Mouse (Mus musculus) forebrain, embryonic 16.5 days (tissue): Measurements from ENCODE around the gene Paqr9. TPM values are rescaled to one million over a fixed set of nuclear protein-coding genes. Genes with fewer than 3 reads are reported as not detected.

ENCODE experiments used
- ATAC-seq: fragments of 200-750 bp; cut with Nextera tagmentation; 2 replicates; pipeline ENCODE4 v1.8.0; 2017; ENCODE audit warnings: mild to moderate bottlenecking, moderate library complexity
- H3K27ac ChIP-seq: fragments of 300-500 bp; sonication (generic); 2 replicates; pipeline ENCODE4 v1.5.1; 2014; ENCODE audit warnings: low read length, control low read depth
- H3K27me3 ChIP-seq: fragments of 300-500 bp; sonication (generic); replicated peaks from 2 replicates; pipeline ENCODE4 v1.6.1; 2014; ENCODE audit warnings: low read length; ENCODE audit not compliant: control insufficient read depth, insufficient read depth
- H3K36me3 ChIP-seq: fragments of 300-500 bp; sonication (generic); 2 replicates; pipeline ENCODE4 v1.6.1; 2014; ENCODE audit not compliant: control insufficient read depth, insufficient read depth
- H3K4me1 ChIP-seq: fragments of 300-500 bp; sonication (generic); replicated peaks from 2 replicates; pipeline ENCODE4 v1.6.1; 2014; ENCODE audit warnings: low read length; ENCODE audit not compliant: control insufficient read depth, insufficient read depth
- H3K4me2 ChIP-seq: fragments of 300-500 bp; sonication (generic); 2 replicates; pipeline ENCODE4 v1.6.1; 2014; ENCODE audit warnings: mild to moderate bottlenecking, low read length, control low read depth
- H3K4me3 ChIP-seq: fragments of 300-500 bp; sonication (generic); replicated peaks from 2 replicates; pipeline ENCODE4 v1.5.1; 2014; ENCODE audit warnings: mild to moderate bottlenecking, low read length, control low read depth
- H3K9ac ChIP-seq: fragments of 300-500 bp; sonication (generic); replicated peaks from 2 replicates; pipeline ENCODE4 v1.6.1; 2014; ENCODE audit warnings: low read depth, low read length, control low read depth
- H3K9me3 ChIP-seq: fragments of 300-500 bp; sonication (generic); 2 replicates; pipeline ENCODE4 v1.6.1; 2016; ENCODE audit warnings: low read length; ENCODE audit not compliant: control insufficient read depth
- WGBS: fragments of 180-500 bp; shearing (Covaris S2); extraction: QIAGEN DNeasy Blood & Tissue Kit; methylation state at CpG from one replicate; pipeline ENCODE4 v1.1.7; 2014; 5-methylcytosine and 5-hydroxymethylcytosine counted together
- polyA plus RNA-seq: library from polyadenylated mRNA; unstranded; fragments of >200 nt; fragmentation: Nextera tagmentation; extraction: Ambion mirVana; gene quantifications from 2 replicates; pipeline ENCODE4 v1.2.1, GENCODE M21; 2015

Gene Paqr9
- polyA plus RNA-seq, 1 experiment from 2014 or later = 4.0 TPM

DNA sequence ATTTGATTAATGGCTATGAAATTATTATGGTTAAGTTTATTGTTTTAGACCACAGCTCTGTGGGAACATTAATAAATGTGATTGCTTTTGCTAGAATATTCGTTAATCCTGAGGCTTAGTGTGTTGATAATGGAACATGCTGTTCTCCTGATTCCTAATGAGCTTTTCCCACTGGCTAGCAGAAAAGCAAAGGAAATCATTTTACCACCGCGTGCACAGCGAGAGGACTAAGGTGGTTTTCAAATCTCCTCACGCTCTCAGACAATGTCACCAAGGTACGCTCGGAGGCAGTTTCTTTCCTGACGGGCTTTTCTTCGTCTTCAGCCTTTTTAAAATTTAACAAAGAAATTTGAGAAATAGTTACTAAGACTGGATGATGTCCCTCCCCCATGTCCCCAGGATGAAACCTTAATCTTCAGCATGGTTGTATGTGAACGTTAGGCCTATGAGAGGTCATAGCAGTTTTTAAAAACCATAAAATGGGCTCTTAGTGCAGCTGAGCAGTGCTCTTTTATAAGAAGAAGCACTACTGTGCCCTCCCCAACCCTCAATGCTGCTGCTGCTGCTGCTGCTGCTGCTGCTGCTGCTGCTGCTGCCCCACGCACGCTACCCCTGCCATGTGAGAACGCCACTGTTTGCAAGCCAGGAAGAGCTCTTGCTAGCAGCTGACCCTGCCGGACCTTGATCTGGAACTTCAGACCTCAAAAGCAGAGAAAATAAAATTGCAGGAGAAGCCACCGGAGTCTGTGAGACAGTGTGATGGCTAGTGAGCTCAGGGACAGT lies 17.6 kb upstream of the Paqr9 start:
- Histone ChIP-seq H3K9ac (no peak overlapping the region), H3K9me3 (no peaks in the 10 kb centered on the region), H3K4me2 (no peak overlapping the region), H3K36me3 (no peaks in the 10 kb centered on the region), H3K27ac (0 out of 2 replicates have a peak overlapping the region, but pooled peaks have one; percentile 14), H3K4me3 (no peak overlapping the region), H3K4me1 (no peaks in the 10 kb centered on the region), H3K27me3 (no peaks in the 10 kb centered on the region)
- 34% methylated on average over 15 of the region's 15 CpGs for WGBS
- ATAC-seq = no peak

DNA sequence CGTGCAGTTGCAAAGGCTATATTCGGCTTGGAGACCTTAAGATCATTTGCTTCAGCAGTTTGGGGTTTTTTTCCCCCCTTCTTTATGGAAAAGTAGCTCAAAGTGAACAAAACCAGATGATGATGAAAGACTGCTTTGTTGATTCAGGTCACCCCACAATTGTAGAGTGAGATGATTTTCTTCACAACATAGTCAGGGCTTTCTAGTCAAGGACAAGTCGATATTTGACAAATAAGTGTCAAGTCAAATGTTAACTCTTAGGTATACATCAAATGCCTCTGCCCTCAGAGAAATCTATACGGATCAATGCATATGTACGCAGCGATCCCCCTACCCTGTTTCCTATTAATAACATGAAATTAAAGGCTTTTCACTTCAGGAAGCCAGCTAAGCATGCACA lies 17.0 kb upstream of the Paqr9 start:
- Histone ChIP-seq H3K4me1 (no peaks in the 10 kb centered on the region), H3K36me3 (no peaks in the 10 kb centered on the region), H3K9me3 (no peaks in the 10 kb centered on the region), H3K4me3 (no peak overlapping the region), H3K9ac (no peak overlapping the region), H3K4me2 (no peak overlapping the region), H3K27ac (no peak overlapping the region), H3K27me3 (no peaks in the 10 kb centered on the region)
- ATAC-seq = no peak
- 82% methylated on average over 6 of the region's 6 CpGs for WGBS

DNA sequence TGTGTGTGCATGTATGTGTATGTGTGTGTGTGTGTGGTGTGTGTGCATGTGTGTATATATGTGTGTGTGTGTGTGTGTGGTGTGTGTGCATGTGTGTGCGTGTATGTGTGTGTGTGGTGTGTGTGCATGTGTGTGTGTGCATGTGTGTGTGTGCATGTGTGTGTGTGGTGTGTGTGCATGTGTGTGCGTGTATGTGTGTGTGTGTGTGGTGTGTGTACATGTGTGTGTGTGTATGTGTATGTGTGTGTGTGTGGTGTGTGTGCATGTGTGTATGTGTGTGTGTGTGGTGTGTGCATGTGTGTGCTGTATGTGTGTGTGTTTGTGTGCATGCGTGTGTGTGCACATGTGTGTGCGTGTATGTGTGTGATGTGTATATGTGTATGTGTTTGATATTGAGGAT lies 14.9 kb upstream of the Paqr9 start:
- Histone ChIP-seq H3K27me3 (no peaks in the 10 kb centered on the region), H3K9me3 (no peaks in the 10 kb centered on the region), H3K36me3 (no peaks in the 10 kb centered on the region), H3K4me3 (no peak overlapping the region), H3K4me1 (no peaks in the 10 kb centered on the region), H3K4me2 (no peak overlapping the region), H3K27ac (no peak overlapping the region), H3K9ac (no peak overlapping the region)
- no peak for ATAC-seq
- WGBS = 99% methylated on average over 4 of the region's 4 CpGs

DNA sequence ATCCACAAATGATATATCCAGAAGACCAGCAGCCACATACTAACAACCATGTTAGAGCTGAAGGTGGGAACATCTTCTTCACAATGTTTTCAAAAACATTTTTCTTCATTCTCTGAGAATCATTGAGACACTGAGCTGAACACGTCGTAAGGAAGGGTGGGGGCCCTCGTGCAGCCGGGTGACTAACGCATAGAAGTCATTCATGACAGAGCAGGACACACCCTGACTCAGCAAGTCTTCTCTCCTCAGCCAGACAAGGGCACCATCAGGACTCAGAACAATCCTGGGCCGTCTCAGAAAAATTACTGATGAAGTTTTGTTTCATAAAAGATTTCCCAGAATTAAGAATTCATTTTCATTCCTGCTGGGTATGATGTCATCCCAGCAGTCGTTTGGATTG lies 12.8 kb upstream of the Paqr9 start:
- Histone ChIP-seq H3K9me3 (no peaks in the 10 kb centered on the region), H3K4me1 (no peaks in the 10 kb centered on the region), H3K4me3 (no peak overlapping the region), H3K36me3 (no peaks in the 10 kb centered on the region), H3K9ac (no peak overlapping the region), H3K27me3 (no peaks in the 10 kb centered on the region), H3K4me2 (no peak overlapping the region), H3K27ac (no peak overlapping the region)
- 64% methylated on average over 7 of the region's 7 CpGs for WGBS
- ATAC-seq = no peak

DNA sequence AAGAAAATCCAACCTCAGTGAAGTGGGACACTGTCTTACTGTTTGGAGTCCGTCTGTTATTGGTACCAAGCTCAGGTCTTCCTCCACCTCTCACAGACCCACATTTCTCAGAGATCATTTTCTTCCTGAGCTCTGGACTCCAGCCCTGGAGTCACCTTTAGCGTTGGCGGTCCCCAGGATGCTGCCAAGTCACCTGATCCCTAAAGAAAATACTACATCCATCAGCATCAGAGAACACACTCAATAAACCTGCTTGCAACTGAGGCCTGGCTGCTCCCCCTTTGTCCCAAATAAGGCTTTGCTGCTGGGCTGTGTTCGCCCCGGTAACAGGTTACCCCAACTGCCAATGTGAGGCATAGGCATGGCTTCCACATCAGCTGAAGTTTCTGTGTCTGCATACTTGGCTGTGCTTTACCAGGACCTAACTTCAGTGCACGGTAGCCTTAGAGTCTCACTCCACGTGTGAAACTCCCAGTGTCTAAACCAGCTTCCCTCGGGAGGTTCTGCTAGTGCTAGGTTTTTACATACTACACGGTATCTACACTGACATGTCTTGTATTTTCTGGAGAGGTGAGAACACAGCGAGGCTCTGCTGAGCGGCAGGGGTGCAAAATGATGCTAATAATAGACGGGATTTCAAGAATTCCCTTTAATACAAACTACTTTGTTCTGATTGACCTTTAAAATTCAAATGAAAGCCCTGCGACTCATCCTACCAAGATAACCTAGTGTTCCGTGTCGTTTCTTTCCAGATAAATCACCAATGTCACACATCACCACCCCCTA lies 9.6 kb upstream of the Paqr9 start:
- Histone ChIP-seq H3K9ac (no peak overlapping the region), H3K4me1 (no peaks in the 10 kb centered on the region), H3K9me3 (no peaks in the 10 kb centered on the region), H3K27ac (no peak overlapping the region), H3K36me3 (no peaks in the 10 kb centered on the region), H3K4me2 (no peak overlapping the region), H3K4me3 (no peak overlapping the region), H3K27me3 (no peaks in the 10 kb centered on the region)
- WGBS = 79% methylated on average over 15 of the region's 15 CpGs
- no peak for ATAC-seq

DNA sequence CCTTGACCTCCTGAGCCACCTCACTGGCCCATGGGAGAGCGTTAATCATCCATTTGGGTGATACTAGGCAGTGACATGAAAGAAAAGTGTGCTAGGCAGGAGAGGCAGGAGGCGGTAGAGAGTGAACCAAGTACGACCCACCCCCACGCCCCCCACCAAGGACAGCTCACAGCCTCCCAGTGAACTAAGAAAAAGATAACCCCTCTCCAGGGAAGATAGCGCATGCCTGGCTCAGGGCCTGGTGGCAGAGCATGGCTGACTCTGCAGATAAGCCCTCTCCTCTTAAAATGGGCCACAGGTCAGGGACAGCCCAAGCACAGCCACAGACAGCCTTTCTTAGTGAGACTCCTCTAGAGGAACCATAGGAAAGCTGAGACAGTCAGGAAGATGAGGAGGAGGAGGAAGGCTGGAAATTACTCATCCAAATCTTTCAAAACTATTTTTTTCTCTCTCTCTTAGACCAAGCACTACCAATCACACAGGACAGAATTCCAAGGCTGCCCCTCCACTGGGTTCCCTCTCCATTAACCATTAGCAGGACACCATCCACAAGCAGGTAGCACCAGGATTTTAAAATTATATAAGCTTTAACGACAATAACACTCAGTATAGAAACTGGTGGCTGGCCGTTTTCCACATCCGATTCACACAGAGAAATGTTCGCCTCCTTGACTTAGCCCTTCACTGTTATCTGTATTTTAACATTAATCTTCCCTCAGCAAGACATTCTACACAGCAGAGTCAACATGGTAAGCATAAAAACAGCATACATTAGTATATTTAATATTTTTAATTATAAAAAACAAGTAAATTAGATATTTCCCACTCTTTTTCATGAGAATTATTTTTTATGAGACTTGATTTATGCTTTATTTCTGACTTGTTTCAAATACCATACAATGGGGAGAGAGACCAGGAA lies 8.3 kb upstream of the Paqr9 start:
- no peak overlapping the region for H3K9ac ChIP-seq
- H3K4me2 ChIP-seq = no peak overlapping the region
- ATAC-seq = no peak
- no peaks in the 10 kb centered on the region for H3K36me3 ChIP-seq
- 79% methylated on average over 9 of the region's 9 CpGs for WGBS
- no peaks in the 10 kb centered on the region for H3K9me3 ChIP-seq
- H3K4me3 ChIP-seq = no peak overlapping the region
- no peak overlapping the region for H3K27ac ChIP-seq
- H3K27me3 ChIP-seq = no peaks in the 10 kb centered on the region
- no peaks in the 10 kb centered on the region for H3K4me1 ChIP-seq

DNA sequence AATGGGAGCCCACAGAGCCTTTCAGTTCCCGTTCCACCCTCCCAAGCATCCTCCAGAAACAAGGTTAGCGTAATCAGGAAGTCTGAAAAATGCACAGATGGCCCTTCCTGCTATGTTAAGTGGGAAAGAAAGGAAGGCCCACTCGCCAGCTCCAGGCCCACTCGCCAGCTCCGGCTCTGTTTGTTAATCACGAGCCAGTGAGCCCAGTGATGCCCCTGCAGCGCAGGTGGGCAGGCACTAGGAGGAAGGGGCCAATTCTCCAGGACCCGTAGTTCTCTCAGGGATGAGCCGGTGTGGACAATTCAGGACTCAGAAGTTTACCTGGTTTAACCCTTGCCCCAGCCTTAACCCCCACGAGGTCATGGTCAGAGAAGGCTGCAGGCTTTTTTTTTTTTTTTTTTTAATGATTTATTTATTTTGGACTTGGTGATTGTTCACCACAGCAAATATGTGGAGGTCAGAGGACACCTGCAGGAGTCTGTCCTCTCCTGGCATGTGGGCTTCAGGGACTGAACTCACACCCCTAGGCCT lies 7.2 kb upstream of the Paqr9 start:
- no peak overlapping the region for H3K9ac ChIP-seq
- WGBS = 55% methylated on average over 10 of the region's 10 CpGs
- H3K9me3 ChIP-seq = no peaks in the 10 kb centered on the region
- no peak overlapping the region for H3K27ac ChIP-seq
- no peaks in the 10 kb centered on the region for H3K4me1 ChIP-seq
- no peak overlapping the region for H3K4me2 ChIP-seq
- 0 out of 2 replicates have a peak, but pooled peaks cover 2% of the 10 kb centered on the region for H3K27me3 ChIP-seq
- no peak overlapping the region for H3K4me3 ChIP-seq
- no peak for ATAC-seq
- H3K36me3 ChIP-seq = no peaks in the 10 kb centered on the region

DNA sequence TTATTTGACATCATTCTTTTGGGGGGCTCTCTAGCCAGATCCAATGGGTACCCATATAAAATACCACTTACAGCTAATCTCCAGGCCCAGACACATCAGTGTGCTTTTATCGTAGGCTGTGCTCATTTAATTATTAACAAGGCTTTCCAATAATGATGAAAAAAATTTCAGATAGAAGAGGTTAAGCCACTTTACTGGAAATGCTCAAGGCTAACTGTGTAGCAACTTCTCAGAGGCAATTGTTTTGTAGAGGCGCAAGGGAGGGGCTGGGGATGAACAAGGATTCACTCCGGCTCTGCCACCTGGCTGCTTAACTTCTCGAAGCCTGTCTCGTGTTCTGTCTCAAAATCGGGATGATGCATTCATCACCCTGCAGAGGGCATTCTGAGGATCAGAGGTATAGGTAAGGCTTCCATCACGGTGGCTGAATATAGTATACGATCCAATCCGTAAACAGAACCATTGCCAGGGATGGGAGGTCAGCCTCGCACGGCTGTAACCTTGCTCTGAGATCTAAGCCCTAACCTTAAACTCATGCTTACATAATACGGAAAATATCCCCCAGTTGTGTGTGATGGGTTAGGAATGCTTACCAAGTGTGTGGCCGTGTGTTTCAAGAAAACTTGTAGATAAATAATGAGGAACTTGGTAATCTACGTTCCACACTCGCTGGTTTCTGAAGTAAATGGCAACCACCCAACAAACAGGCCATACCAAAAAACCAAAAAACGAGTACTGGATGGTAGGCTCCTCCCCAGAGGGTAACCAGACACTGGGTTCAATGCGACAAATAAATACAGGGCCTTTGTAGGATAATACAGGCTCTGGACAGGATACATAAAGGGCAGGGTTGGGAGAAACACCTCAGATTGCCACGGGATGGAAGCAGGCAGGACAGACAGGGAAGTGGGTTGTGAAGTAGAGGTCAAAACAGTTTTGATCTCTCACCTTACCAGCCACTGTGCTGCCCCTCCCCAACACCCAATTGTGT lies 4.9 kb upstream of the Paqr9 start:
- H3K4me2 ChIP-seq = no peak overlapping the region
- WGBS = 85% methylated on average over 18 of the region's 18 CpGs

More for the DNA sequence above, 4.9 kb upstream of the Paqr9 start:
- Histone ChIP-seq H3K4me3 (no peak overlapping the region), H3K9ac (no peak overlapping the region), H3K4me1 (peaks cover 4% of the 10 kb centered on the region; the same call in 1 of the 2 replicates), H3K27ac (no peak overlapping the region), H3K27me3 (peaks cover 10% of the 10 kb centered on the region), H3K36me3 (no peaks in the 10 kb centered on the region), H3K9me3 (no peaks in the 10 kb centered on the region)
- no peak for ATAC-seq
